Mouse (Mus musculus) forebrain, embryonic 15.5 days (tissue): Measurements from ENCODE around the gene Igf2bp3. TPM values are rescaled to one million over a fixed set of nuclear protein-coding genes. Genes with fewer than 3 reads are reported as not detected.

Experiments
- ATAC-seq: fragments of 200-750 bp; cut with Nextera tagmentation; replicated peaks from 2 replicates; pipeline ENCODE4 v1.8.0; 2017; ENCODE audit warnings: mild to moderate bottlenecking, moderate TSS enrichment, moderate library complexity
- H3K27ac ChIP-seq: fragments of 300-500 bp; sonication (generic); replicated peaks from 2 replicates; pipeline ENCODE4 v1.5.1; 2015; ENCODE audit warnings: mild to moderate bottlenecking, inconsistent platforms
- H3K27me3 ChIP-seq: fragments of 300-500 bp; sonication (generic); 2 replicates; pipeline ENCODE4 v1.6.1; 2015; ENCODE audit warnings: inconsistent platforms
- H3K36me3 ChIP-seq: fragments of 300-500 bp; sonication (generic); 2 replicates; pipeline ENCODE4 v1.6.1; 2015; ENCODE audit warnings: mild to moderate bottlenecking, inconsistent platforms
- H3K4me1 ChIP-seq: fragments of 300-500 bp; sonication (generic); 2 replicates; pipeline ENCODE4 v1.6.1; 2015; ENCODE audit warnings: inconsistent platforms
- H3K4me2 ChIP-seq: fragments of 300-500 bp; sonication (generic); replicated peaks from 2 replicates; pipeline ENCODE4 v1.6.1; 2015; ENCODE audit warnings: mild to moderate bottlenecking, inconsistent platforms
- H3K4me3 ChIP-seq: fragments of 300-500 bp; sonication (generic); 2 replicates; pipeline ENCODE4 v1.5.1; 2015; ENCODE audit warnings: mild to moderate bottlenecking, inconsistent platforms
- H3K9ac ChIP-seq: fragments of 300-500 bp; sonication (generic); replicated peaks from 2 replicates; pipeline ENCODE4 v1.6.1; 2015; ENCODE audit warnings: mild to moderate bottlenecking, inconsistent platforms
- H3K9me3 ChIP-seq: fragments of 300-500 bp; sonication (generic); 2 replicates; pipeline ENCODE4 v1.6.1; 2016; ENCODE audit warnings: inconsistent platforms
- WGBS: fragments of 180-500 bp; shearing (Covaris S2); methylation state at CpG from one replicate; pipeline ENCODE4 v1.1.7; 2015; ENCODE audit warnings: mixed read lengths; 5-methylcytosine and 5-hydroxymethylcytosine counted together
- polyA plus RNA-seq: library from polyadenylated mRNA; unstranded; fragments of >200 nt; fragmentation: Nextera tagmentation; extraction: Ambion mirVana; gene quantifications from 2 replicates; pipeline ENCODE4 v1.2.1, GENCODE M21; 2015

Gene Igf2bp3
- polyA plus RNA-seq, 1 experiment from 2014 or later: 36.5 TPM

GRCm38 (mm10) chr6:49046976-49047375, 167.8 kb downstream of the Igf2bp3 start:
- Histone ChIP-seq H3K4me2 (no peak overlapping the region), H3K9me3 (no peaks in the 10 kb centered on the region), H3K36me3 (no peaks in the 10 kb centered on the region), H3K4me1 (no peaks in the 10 kb centered on the region), H3K4me3 (no peak overlapping the region), H3K9ac (no peak overlapping the region), H3K27me3 (no peaks in the 10 kb centered on the region), H3K27ac (no peak overlapping the region)
- ATAC-seq: no peak
- 83% methylated on average over 8 of the region's 8 CpGs for WGBS

- Histone ChIP-seq H3K36me3 (no peaks in the 10 kb centered on the region), H3K9me3 (no peaks in the 10 kb centered on the region), H3K4me2 (no peak overlapping the region), H3K27ac (no peak overlapping the region), H3K4me3 (no peak overlapping the region), H3K27me3 (no peaks in the 10 kb centered on the region), H3K9ac (no peak overlapping the region), H3K4me1 (no peaks in the 10 kb centered on the region)
- WGBS: 76% methylated on average over 6 of the region's 6 CpGs
- ATAC-seq: no peak
Observed at GRCm38 (mm10) chr6:49046502-49046901, 168.3 kb downstream of the Igf2bp3 start.

- no peaks in the 10 kb centered on the region for H3K27me3 ChIP-seq
- no peaks in the 10 kb centered on the region for H3K9me3 ChIP-seq
- peak overlapping the region; percentile 26 for H3K4me3 ChIP-seq
- peak overlapping the region; percentile 38 for H3K4me2 ChIP-seq
- no peak overlapping the region for H3K9ac ChIP-seq
- 0 out of 2 replicates have a peak, but pooled peaks have one; percentile 63 for ATAC-seq
- 12% methylated on average over 18 of the region's 18 CpGs for WGBS
- 0 out of 2 replicates have a peak, but pooled peaks cover 3% of the 10 kb centered on the region for H3K4me1 ChIP-seq
- no peaks in the 10 kb centered on the region for H3K36me3 ChIP-seq
- no peak overlapping the region for H3K27ac ChIP-seq
Observed at GRCm38 (mm10) chr6:49039470-49040180, 175.1 kb downstream of the Igf2bp3 start.

GRCm38 (mm10) chr6:49037268-49037662, 177.5 kb downstream of the Igf2bp3 start:
- no peak for ATAC-seq
- H3K27me3 ChIP-seq: 0 out of 2 replicates have a peak, but pooled peaks cover 2% of the 10 kb centered on the region
- 66% methylated on average over 12 of the region's 12 CpGs for WGBS
- 0 out of 2 replicates have a peak, but pooled peaks cover 3% of the 10 kb centered on the region for H3K4me1 ChIP-seq
- no peaks in the 10 kb centered on the region for H3K9me3 ChIP-seq
- H3K4me2 ChIP-seq: no peak overlapping the region
- H3K27ac ChIP-seq: no peak overlapping the region
- H3K36me3 ChIP-seq: no peaks in the 10 kb centered on the region
- no peak overlapping the region for H3K9ac ChIP-seq
- no peak overlapping the region for H3K4me3 ChIP-seq

GRCm38 (mm10) chr6:49036275-49037267, 178.2 kb downstream of the Igf2bp3 start, which contains the start of gene Gpnmb:
Gpnmb (plus strand) TSS chr6:49036546.
- WGBS: 52% methylated on average over 28 of the region's 28 CpGs
- H3K36me3 ChIP-seq: no peaks in the 10 kb centered on the region
- ATAC-seq: no peak
- no peak within 1 kb of the TSS for H3K9ac ChIP-seq
- no peaks in the 10 kb centered on the region for H3K9me3 ChIP-seq
- no peak within 1 kb of the TSS for H3K4me2 ChIP-seq
- H3K27ac ChIP-seq: no peak within 1 kb of the TSS
- 0 out of 2 replicates have a peak, but pooled peaks cover 3% of the 10 kb centered on the region for H3K4me1 ChIP-seq
- H3K4me3 ChIP-seq: no peak within 1 kb of the TSS
- 0 out of 2 replicates have a peak, but pooled peaks cover 4% of the 10 kb centered on the region for H3K27me3 ChIP-seq

Other genes starting within 250 kb of the Igf2bp3 start
- not detected in 2 replicates for gene Doxl2, start 240.0 kb downstream of the Igf2bp3 start, polyA plus RNA-seq
- gene Svs1, start 228.1 kb downstream of the Igf2bp3 start, polyA plus RNA-seq: not detected in 2 replicates
- 0.24 and 0.47 TPM in 2 replicates for gene Gpnmb, start 178.4 kb downstream of the Igf2bp3 start, polyA plus RNA-seq
- 67.4 and 69.2 TPM in 2 replicates for gene Malsu1, start 141.2 kb downstream of the Igf2bp3 start, polyA plus RNA-seq
- gene Tra2a, start 49.1 kb upstream of the Igf2bp3 start, polyA plus RNA-seq: 147 and 152 TPM in 2 replicates
- gene Ccdc126, start 104.3 kb upstream of the Igf2bp3 start, polyA plus RNA-seq: 8.7 and 10.5 TPM in 2 replicates
- 4.5 and 6.5 TPM in 2 replicates for gene Fam221a, start 152.8 kb upstream of the Igf2bp3 start, polyA plus RNA-seq
- gene Stk31, start 180.6 kb upstream of the Igf2bp3 start, polyA plus RNA-seq: 0.06 and 0.10 TPM in 2 replicates